Mouse (Mus musculus) hindbrain, embryonic 16.5 days (tissue): Measurements from ENCODE around the gene Slc7a7. TPM values are rescaled to one million over a fixed set of nuclear protein-coding genes. Genes with fewer than 3 reads are reported as not detected.

Experiments
- ATAC-seq: fragments of 200-750 bp; cut with Nextera tagmentation; 2 replicates; pipeline ENCODE4 v1.8.0; 2017; ENCODE audit warnings: moderate TSS enrichment, moderate library complexity
- H3K27ac ChIP-seq: fragments of 300-500 bp; sonication (generic); 2 replicates; pipeline ENCODE4 v1.5.1; 2014; ENCODE audit warnings: low read depth, mild to moderate bottlenecking, control low read depth, low read length, moderate library complexity
- H3K27me3 ChIP-seq: fragments of 300-500 bp; sonication (generic); replicated peaks from 2 replicates; pipeline ENCODE4 v1.6.1; 2014; ENCODE audit warnings: low read length; ENCODE audit not compliant: control insufficient read depth, insufficient read depth
- H3K36me3 ChIP-seq: fragments of 300-500 bp; sonication (generic); 2 replicates; pipeline ENCODE4 v1.6.1; 2014; ENCODE audit warnings: mild to moderate bottlenecking, low read length, moderate library complexity, mixed read lengths; ENCODE audit not compliant: control insufficient read depth, insufficient read depth
- H3K4me1 ChIP-seq: fragments of 300-500 bp; sonication (generic); 2 replicates; pipeline ENCODE4 v1.6.1; 2014; ENCODE audit warnings: low read depth, low read length; ENCODE audit not compliant: control insufficient read depth, insufficient read depth
- H3K4me2 ChIP-seq: fragments of 300-500 bp; sonication (generic); 2 replicates; pipeline ENCODE4 v1.6.1; 2014; ENCODE audit warnings: mild to moderate bottlenecking, low read length, control low read depth, moderate library complexity
- H3K4me3 ChIP-seq: fragments of 300-500 bp; sonication (generic); 2 replicates; pipeline ENCODE4 v1.5.1; 2014; ENCODE audit warnings: mild to moderate bottlenecking, low read length, control low read depth, moderate library complexity
- H3K9ac ChIP-seq: fragments of 300-500 bp; sonication (generic); 2 replicates; pipeline ENCODE4 v1.6.1; 2014; ENCODE audit warnings: low read depth, mild to moderate bottlenecking, control low read depth, low read length, moderate library complexity
- H3K9me3 ChIP-seq: fragments of 300-500 bp; sonication (generic); 2 replicates; pipeline ENCODE4 v1.6.1; 2014; ENCODE audit warnings: mild to moderate bottlenecking, low read length, moderate library complexity; ENCODE audit not compliant: control insufficient read depth
- WGBS: fragments of 180-500 bp; shearing (Covaris S2); extraction: QIAGEN DNeasy Blood & Tissue Kit; methylation state at CpG from one replicate; pipeline ENCODE4 v1.1.7; 2014; 5-methylcytosine and 5-hydroxymethylcytosine counted together
- polyA plus RNA-seq: library from polyadenylated mRNA; unstranded; fragments of >200 nt; fragmentation: Nextera tagmentation; extraction: Ambion mirVana; gene quantifications from 2 replicates; pipeline ENCODE4 v1.2.1, GENCODE M21; 2015

Gene Slc7a7
- polyA plus RNA-seq, 1 experiment from 2014 or later, result 4.9 TPM

DNA sequence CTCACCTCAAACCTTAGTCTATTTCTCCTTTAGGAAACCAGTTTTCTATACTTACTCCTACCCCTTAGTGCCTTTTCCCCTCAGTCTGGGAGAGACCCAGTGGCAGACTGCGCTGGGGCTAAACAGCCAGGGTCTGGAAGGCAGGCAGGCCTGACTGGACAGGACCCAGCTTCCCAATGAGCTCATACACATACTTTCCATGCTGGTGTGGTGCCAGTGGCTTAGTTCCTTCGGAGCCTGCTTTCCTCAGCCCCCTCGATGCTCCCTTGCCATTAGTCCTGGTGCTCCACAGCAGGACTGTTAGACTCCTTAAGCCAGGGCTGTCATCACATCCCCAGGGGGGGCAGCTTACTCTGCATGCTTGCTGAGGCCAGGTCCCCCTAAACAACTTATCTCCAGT lies 27.9 kb upstream of the Slc7a7 start:
- no peaks in the 10 kb centered on the region for H3K27me3 ChIP-seq
- no peak overlapping the region for H3K9ac ChIP-seq
- no peak for ATAC-seq
- H3K4me1 ChIP-seq, result 0 out of 2 replicates have a peak, but pooled peaks cover 2% of the 10 kb centered on the region
- no peaks in the 10 kb centered on the region for H3K9me3 ChIP-seq
- no peak overlapping the region for H3K27ac ChIP-seq
- H3K36me3 ChIP-seq, result no peaks in the 10 kb centered on the region
- H3K4me3 ChIP-seq, result no peak overlapping the region
- no peak overlapping the region for H3K4me2 ChIP-seq
- WGBS, result 55% methylated on average over 3 of the region's 3 CpGs

DNA sequence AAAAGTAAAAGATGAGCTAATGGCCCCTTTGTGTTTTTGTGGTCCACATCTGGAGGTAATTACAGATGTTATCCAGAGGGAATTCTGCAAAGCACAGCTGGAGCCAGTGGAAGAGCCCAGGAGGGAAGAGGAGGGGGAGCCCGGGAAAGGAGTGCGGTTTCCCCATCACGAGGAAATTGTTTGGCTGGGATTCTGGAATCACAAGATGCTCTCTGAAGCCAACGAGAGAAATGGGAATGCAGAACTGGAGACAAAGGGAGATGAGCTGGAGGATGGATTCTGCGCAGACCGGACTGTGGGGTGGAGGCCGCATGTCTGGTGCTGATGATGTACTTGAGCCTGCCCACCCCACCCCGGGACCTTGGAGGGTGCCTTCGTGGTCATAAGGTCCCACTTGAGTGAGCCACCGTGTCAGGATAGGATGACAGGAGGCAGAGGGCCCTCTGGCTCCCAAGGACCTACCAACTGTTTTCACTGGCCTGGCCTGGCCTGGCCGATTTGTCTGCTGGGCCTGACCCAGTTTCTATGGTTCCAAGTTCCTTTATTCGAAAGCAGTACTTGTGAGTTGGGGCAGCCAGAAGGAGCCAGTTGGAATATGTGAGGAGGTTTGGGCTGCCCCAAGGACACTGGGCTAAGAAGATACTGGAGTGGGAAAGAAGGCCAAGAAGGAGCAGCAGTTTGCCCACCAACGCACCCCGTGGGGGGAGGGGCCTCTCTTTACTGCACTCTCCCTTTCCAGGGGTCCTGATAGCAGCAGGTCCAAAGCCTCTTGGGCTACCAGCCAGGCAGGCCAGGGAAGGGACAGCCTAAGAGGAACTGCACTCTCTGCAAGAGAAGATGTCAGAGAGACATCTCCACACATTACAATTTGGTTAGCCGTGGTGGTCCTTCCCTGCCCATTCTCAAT lies 26.4 kb upstream of the Slc7a7 start:
- ATAC-seq, result no peak
- no peak overlapping the region for H3K9ac ChIP-seq
- no peaks in the 10 kb centered on the region for H3K36me3 ChIP-seq
- H3K9me3 ChIP-seq, result no peaks in the 10 kb centered on the region
- no peaks in the 10 kb centered on the region for H3K4me1 ChIP-seq
- 65% methylated on average over 15 of the region's 15 CpGs for WGBS
- 0 out of 2 replicates have a peak overlapping the region, but pooled peaks have one; percentile 29 for H3K27ac ChIP-seq
- no peak overlapping the region for H3K4me3 ChIP-seq
- H3K4me2 ChIP-seq, result no peak overlapping the region
- no peaks in the 10 kb centered on the region for H3K27me3 ChIP-seq

DNA sequence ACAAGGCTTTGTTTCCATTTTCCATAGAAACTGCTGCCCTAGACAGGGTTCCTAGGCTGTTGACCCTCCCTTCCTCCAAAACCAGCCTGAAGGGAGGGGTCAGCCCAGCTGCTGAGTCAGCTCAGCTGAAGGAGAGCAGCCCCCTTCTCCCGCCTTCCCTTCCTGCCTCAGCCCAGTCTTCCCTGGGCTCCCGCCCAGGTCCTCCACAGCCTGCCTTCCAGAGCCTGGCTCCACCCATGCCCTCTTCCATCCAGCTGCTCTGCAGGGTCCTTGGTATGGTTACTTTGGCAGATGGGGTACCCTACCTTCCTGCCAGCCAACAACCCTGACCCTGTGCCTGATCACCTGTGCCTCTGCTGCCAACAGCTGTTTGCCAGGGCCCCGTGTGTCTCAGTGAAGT lies 25.6 kb upstream of the Slc7a7 start:
- H3K4me1 ChIP-seq, result no peaks in the 10 kb centered on the region
- no peaks in the 10 kb centered on the region for H3K9me3 ChIP-seq
- peak; percentile 60 for ATAC-seq
- no peak overlapping the region for H3K9ac ChIP-seq
- no peaks in the 10 kb centered on the region for H3K36me3 ChIP-seq
- H3K27me3 ChIP-seq, result no peaks in the 10 kb centered on the region
- no peak overlapping the region for H3K4me2 ChIP-seq
- no peak overlapping the region; the same call in 1 of the 2 replicates for H3K27ac ChIP-seq
- 37% methylated on average over 3 of the region's 3 CpGs for WGBS
- H3K4me3 ChIP-seq, result no peak overlapping the region

DNA sequence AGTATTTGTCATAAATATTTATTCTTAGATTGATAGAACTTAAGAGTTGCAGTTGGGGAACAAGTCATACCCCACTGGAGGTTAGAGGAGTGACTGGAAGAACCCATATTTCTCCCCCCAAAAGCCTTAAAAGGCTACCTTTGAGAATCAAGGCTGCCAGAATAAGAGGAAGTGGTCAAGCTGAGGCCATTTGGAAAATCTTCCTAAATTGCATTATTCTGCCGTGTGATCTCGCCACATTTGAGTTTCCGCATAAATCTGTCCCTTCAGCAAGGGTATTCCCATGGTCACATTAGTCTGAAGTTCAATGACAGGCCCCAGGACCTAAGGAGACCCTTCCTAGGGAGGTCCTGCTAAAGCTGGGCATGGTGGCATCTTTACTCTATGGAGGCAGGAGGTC lies 25.0 kb upstream of the Slc7a7 start:
- no peak for ATAC-seq
- H3K27ac ChIP-seq, result no peak overlapping the region
- H3K4me1 ChIP-seq, result no peaks in the 10 kb centered on the region
- H3K36me3 ChIP-seq, result no peaks in the 10 kb centered on the region
- H3K9ac ChIP-seq, result no peak overlapping the region
- H3K9me3 ChIP-seq, result no peaks in the 10 kb centered on the region
- 83% methylated on average over 3 of the region's 3 CpGs for WGBS
- no peak overlapping the region for H3K4me3 ChIP-seq
- no peaks in the 10 kb centered on the region for H3K27me3 ChIP-seq
- H3K4me2 ChIP-seq, result no peak overlapping the region

DNA sequence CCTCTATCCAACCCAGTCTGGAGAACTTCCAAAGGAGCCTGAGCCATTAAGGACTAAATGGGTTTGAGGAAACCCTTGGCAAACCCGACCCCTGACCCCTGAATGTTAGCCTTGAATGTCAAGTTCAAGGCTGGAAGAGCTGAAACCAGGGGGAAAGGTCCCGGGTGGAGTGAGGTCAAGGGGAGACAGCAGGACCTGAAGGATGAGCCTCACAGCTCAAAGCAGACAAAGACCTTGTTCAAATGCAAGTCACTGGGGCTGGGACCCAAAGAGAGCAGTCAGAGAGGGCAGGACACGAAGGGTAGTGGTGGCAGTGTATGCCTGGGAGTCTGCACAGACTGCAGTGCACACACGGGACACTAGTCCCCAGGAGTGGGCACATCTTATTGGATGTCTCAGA lies 23.8 kb upstream of the Slc7a7 start:
- WGBS, result 72% methylated on average over 4 of the region's 4 CpGs
- H3K9ac ChIP-seq, result no peak overlapping the region
- no peak overlapping the region for H3K4me2 ChIP-seq
- ATAC-seq, result no peak
- no peak overlapping the region for H3K4me3 ChIP-seq
- no peaks in the 10 kb centered on the region for H3K27me3 ChIP-seq
- no peaks in the 10 kb centered on the region for H3K4me1 ChIP-seq
- no peaks in the 10 kb centered on the region for H3K36me3 ChIP-seq
- H3K27ac ChIP-seq, result no peak overlapping the region
- no peaks in the 10 kb centered on the region for H3K9me3 ChIP-seq

DNA sequence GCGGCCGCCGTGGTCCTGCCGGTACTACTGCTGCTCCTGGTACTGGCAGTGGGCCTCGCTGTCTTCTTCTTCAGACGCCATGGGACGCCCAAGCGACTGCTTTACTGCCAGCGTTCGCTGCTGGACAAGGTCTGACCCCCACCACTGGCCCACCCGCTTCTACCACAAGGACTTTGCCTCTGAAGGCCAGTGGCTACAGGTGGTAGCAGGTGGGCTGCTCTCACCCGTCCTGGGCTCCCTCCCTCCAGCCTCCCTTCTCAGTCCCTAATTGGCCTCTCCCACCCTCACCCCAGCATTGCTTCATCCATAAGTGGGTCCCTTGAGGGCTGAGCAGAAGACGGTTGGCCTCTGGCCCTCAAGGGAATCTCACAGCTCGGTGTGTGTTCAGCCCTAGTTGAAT lies 23.0 kb upstream of the Slc7a7 start:
- no peak overlapping the region for H3K27ac ChIP-seq
- H3K4me2 ChIP-seq, result no peak overlapping the region
- no peaks in the 10 kb centered on the region for H3K9me3 ChIP-seq
- no peaks in the 10 kb centered on the region for H3K4me1 ChIP-seq
- WGBS, result 93% methylated on average over 13 of the region's 14 CpGs
- H3K4me3 ChIP-seq, result no peak overlapping the region
- ATAC-seq, result no peak
- H3K36me3 ChIP-seq, result no peaks in the 10 kb centered on the region
- H3K27me3 ChIP-seq, result no peaks in the 10 kb centered on the region
- no peak overlapping the region for H3K9ac ChIP-seq

GRCm38 (mm10) chr14:54439610-54440009 lies 22.0 kb upstream of the Slc7a7 start:
- Histone ChIP-seq H3K27me3 (no peaks in the 10 kb centered on the region), H3K36me3 (no peaks in the 10 kb centered on the region), H3K4me2 (no peak overlapping the region), H3K9ac (no peak overlapping the region), H3K4me1 (no peaks in the 10 kb centered on the region), H3K9me3 (no peaks in the 10 kb centered on the region), H3K27ac (no peak overlapping the region), H3K4me3 (no peak overlapping the region)
- ATAC-seq, result no peak
- 66% methylated on average over 7 of the region's 7 CpGs for WGBS

DNA sequence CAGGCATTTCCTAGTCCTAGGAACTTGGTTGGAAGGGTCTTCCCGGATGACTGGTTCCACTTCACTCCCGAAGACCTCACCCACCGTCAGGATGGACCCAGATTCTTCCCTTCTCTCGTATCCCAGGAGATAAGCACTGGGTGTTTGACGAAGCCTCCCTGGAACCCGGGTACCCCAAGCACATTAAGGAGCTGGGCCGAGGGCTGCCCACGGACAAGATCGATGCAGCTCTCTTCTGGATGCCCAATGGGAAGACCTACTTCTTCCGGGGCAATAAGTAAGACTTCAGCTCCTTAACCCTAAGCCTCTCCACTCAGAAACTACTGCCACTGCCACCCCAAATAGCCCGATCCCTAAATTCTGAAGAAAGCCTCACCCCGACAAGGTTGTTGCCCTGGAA lies 21.6 kb upstream of the Slc7a7 start:
- Histone ChIP-seq H3K9me3 (no peaks in the 10 kb centered on the region), H3K27me3 (no peaks in the 10 kb centered on the region), H3K4me2 (no peak overlapping the region), H3K36me3 (no peaks in the 10 kb centered on the region), H3K4me3 (no peak overlapping the region), H3K9ac (no peak overlapping the region), H3K27ac (no peak overlapping the region), H3K4me1 (no peaks in the 10 kb centered on the region; the same call in 1 of the 2 replicates)
- ATAC-seq, result no peak
- 87% methylated on average over 12 of the region's 12 CpGs for WGBS

GRCm38 (mm10) chr14:54435194-54435918 lies 17.8 kb upstream of the Slc7a7 start:
- H3K9ac ChIP-seq, result no peak overlapping the region
- no peak for ATAC-seq
- H3K4me1 ChIP-seq, result peaks cover 12% of the 10 kb centered on the region
- no peak overlapping the region for H3K27ac ChIP-seq
- no peak overlapping the region for H3K4me2 ChIP-seq
- no peaks in the 10 kb centered on the region for H3K9me3 ChIP-seq
- no peaks in the 10 kb centered on the region for H3K36me3 ChIP-seq
- H3K27me3 ChIP-seq, result peaks cover 3% of the 10 kb centered on the region; the same call in 1 of the 2 replicates
- 85% methylated on average over 11 of the region's 11 CpGs for WGBS
- H3K4me3 ChIP-seq, result no peak overlapping the region
